Mouse (Mus musculus): ENCODE results near the gene Fam19a3.

DNA sequence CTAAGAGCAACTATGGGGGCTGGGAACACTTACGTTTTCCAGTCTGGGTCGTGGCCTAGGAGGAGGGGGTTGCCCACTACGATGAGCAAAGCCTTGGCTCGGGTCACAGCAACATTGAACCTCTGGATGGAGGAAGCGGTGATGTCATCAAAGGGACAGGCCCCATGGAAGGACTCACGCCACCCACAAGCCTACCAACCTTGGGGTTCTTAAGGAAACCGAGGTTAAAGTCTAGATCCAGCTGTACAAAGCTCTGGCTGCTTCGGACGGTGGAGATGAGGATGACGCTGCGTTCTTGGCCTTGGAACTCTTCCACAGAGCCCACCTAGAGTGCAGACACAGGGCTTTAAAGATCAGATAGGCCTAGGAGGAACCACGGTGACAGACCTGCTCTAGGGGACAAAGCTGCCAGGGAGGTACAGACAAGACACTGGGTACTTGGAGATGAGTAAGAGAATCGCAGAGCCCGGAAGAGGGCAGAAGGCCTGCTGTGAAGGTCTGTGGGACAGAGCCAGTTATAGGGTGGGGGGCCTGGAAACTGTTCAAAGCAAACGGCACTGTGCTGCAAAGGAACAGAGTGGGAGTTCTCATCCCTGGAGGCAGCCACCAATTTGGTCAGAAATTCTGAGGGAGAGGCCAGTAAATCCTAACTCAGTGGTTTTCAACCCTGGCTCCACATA is 14.2 kb upstream of the Fam19a3 start:
- TF ChIP-seq CTCF (IDR thresholded peaks at IDR 0.05; ENCODE audit: extremely low read depth, insufficient read length, insufficient replicate concordance, low read depth, low read length) (no peak), POLR2A (IDR thresholded peaks at IDR 0.05; ENCODE audit: low read depth, low read length) (no peak)
